Mouse (Mus musculus): ENCODE results near the gene Smarce1. TPM values are rescaled to one million over a fixed set of nuclear protein-coding genes. Genes with fewer than 3 reads are reported as not detected.

Smarce1 gene
- polyA plus RNA-seq, 3 experiments from 2014 or later: 127 to 184 (median 159) TPM

GRCm38 (mm10) chr11:99226298-99226697 lies 4.5 kb downstream of the Smarce1 start:
- no peak for ATAC-seq

- ATAC-seq: no peak
Measured at GRCm38 (mm10) chr11:99223310-99223709, 7.5 kb downstream of the Smarce1 start.

DNA sequence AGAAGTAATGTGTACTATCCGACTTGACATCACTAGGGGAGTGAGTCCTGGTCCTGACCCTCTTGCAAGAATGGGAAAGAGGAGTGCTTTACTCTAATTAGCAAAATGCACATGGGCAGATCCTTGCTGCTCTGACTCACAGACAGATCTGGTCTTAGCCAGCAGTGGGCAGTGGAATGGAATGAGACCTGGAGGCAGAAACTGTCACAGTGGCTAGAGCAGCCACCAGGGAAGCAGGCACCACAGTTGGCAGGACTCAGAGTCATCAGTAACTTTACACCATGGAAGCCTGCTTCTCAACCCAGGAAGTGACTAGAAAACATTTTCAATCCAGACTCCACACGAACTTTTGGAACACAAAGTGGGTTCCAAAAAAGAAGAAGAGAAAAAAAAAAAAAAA lies 9.0 kb downstream of the Smarce1 start:
- ATAC-seq: no peak

DNA sequence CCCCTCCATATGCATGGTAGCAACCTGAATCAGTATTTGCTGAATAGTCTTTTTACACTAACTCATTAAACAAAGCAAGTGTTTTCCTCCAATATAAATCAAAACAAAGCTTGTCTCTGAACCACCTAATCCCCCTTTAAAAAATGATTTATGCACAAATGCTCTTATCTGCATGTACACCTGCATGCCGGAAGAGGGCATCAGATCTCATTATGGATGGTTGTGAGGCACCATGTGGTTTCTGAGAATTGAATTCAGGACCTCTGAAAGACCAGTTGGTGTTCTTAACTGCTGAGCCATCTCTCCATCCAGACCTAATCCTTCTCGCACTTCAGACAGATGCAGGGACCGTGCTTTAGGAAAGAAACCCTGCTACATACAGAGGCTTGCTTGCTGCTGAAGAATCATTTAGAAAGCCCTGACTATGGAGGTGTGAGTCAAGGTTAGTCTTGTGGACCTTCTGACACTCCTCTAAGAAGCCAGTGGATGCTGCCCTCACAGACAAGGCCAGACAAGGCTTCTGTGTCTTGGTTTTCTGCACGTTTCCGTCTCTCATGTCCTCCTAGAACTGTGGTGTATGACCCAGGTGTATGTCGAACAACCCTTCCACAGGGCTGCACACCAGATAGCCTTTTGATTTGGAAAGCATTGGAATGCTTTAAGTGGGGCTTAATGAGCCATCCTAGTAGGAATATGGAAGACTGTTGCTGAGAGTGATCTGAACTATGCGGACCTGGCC lies 13.4 kb downstream of the Smarce1 start:
- ATAC-seq: no peak

DNA sequence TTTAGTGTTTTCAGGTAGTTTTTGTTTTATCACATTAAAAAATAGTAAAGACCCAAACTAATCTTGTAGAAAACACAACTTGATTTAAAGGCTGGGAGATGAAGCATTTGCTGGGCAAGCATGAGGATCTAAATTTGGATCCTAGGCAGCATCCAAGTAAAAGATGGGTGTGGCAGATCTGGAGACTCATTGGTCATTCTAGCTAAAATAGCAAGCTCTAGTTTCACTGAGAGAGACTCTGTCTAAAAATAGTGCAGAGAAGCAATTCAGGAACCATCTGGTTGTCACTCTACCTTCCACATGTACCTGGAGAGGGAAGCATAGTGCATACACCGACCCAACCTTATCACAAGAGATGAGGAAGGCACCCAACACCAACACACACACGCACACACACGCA lies 14.6 kb downstream of the Smarce1 start:
- no peak for ATAC-seq

GRCm38 (mm10) chr11:99212693-99213092 lies 18.1 kb downstream of the Smarce1 start:
- no peak for ATAC-seq

- ATAC-seq: no peak
Measured at GRCm38 (mm10) chr11:99211964-99212363, 18.9 kb downstream of the Smarce1 start.

- no peak for ATAC-seq
Measured at GRCm38 (mm10) chr11:99208105-99208669, 22.6 kb downstream of the Smarce1 start.

DNA sequence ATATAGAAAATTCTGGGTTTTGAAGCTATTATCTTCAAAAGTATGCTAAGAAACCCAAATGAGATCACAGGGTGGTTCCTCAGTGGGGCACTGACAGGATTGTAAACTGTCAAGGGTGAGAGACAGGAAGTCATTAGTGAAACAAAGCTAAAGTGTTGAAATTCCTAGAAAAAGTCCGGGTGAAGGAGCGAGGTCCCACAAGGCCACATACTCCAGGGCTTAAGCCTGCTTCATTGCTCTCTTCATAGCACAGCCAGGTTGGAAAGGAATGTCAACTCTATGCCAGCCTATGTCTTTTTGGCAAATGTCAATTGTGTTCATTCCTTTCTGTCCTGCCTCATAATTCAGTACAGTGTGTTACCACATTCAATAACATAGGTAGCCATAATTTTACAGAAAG lies 23.4 kb downstream of the Smarce1 start:
- ATAC-seq: no peak

GRCm38 (mm10) chr11:99206954-99207353 lies 23.9 kb downstream of the Smarce1 start:
- ATAC-seq: no peak

GRCm38 (mm10) chr11:99189154-99189582 lies 41.6 kb downstream of the Smarce1 start:
- peak; percentile 83 for ATAC-seq

GRCm38 (mm10) chr11:99187348-99187747 lies 43.5 kb downstream of the Smarce1 start:
- no peak for ATAC-seq

- ATAC-seq: peak; percentile 43
Measured at GRCm38 (mm10) chr11:99186836-99187235, 44.0 kb downstream of the Smarce1 start.

DNA sequence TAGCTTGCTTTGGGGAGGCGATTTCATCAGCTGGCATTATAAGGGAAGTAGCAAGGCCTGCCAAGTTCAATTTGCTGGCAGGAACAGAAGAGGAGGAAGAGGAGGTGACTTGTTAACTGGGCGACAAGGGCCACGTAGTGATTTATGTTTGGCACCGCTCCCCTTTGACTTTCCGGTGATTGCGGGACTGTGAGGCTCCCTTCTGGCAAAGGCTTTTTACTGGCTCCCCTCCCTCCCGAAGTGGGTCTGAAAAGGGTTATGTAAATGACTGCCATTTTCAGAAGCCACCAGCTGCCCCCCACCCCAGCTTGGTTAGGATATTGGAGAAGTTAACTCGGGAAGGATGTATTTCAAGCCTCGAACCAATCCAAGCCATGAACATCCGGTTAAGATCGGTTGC lies 48.2 kb downstream of the Smarce1 start:
- ATAC-seq: no peak

- peak; percentile 46 for ATAC-seq
Measured at GRCm38 (mm10) chr11:99180071-99180470, 50.7 kb downstream of the Smarce1 start.

- no peak for ATAC-seq
Measured at GRCm38 (mm10) chr11:99177925-99178198, 53.0 kb downstream of the Smarce1 start.

- ATAC-seq: no peak
Measured at GRCm38 (mm10) chr11:99177054-99177924, 53.5 kb downstream of the Smarce1 start.

DNA sequence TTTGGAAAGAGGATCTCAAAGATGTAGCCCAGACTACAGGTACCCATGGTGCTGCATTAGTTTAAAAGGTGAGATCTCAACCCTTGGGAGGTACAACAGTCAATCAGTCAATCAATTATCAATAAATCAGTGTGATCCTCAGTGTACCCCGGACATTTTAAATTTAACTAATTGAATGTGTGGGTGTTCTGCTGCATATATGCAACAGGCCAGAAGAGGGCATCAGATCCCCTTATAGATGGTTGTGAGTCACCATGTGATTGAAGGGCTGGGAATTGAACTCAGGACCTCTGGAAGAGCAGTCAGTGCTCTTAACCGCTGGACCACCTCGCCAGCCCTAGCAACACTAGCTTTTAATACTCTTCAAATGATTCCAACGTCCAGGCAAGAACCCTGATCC lies 58.8 kb downstream of the Smarce1 start:
- no peak for ATAC-seq

- no peak for ATAC-seq
Measured at GRCm38 (mm10) chr11:99171442-99171841, 59.4 kb downstream of the Smarce1 start.

- ATAC-seq: peak; percentile 77
Measured at GRCm38 (mm10) chr11:99170547-99171267, 60.1 kb downstream of the Smarce1 start.

GRCm38 (mm10) chr11:99170005-99170404 lies 60.8 kb downstream of the Smarce1 start:
- ATAC-seq: no peak

DNA sequence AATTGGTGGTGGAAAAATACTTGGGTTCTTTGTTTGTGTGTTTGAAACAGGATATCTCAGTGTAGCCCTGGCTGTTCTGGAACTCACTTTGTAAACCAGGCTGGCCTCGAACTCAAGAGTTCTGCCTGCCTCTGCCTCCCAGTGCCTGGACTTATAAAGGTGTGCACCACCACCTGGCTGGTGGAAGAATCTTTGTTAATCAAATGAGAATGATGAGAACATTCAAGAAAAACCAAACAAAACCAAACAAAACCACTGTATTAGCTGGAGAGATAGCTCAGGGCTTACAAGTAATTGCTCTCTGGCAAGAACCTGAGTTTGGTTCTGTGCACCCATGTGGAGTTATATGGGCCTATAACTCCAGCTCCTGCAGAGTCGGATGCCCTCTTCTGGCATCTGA lies 61.4 kb downstream of the Smarce1 start:
- ATAC-seq: no peak

DNA sequence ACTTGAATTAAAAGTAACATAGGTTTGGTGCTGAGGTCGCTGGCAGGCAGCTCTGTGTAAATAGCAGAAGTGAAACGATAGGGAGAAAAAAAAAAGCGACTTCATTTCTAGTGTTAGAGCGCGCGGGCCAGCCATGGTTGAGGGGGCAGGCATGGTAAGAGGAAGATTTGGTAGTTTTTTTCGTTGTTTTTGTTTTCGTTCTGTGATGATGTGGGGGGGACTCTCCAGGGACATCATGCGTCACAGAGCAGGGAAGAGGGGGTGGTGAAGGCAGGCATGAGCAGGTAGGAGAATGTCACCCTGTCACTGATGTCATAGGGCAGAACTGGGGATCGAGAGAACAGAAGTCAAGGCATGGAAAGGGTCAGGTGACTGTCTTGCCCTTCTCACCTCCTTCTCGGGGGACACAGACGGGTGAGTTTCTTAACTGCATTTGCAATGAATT lies 62.8 kb downstream of the Smarce1 start:
- ATAC-seq: peak; percentile 31

All from inflammation-experienced regulatory T-cells, adult 6 months (primary cell).